Mouse (Mus musculus): ENCODE data around the gene Kif16b. TPM values are rescaled to one million over a fixed set of nuclear protein-coding genes. Genes with fewer than 3 reads are reported as not detected.

Gene Kif16b
- 10.3 and 12.8 TPM in 2 replicates for polyA plus RNA-seq (2012; rRNA removed; ENCODE audit: low replicate concordance)

DNA sequence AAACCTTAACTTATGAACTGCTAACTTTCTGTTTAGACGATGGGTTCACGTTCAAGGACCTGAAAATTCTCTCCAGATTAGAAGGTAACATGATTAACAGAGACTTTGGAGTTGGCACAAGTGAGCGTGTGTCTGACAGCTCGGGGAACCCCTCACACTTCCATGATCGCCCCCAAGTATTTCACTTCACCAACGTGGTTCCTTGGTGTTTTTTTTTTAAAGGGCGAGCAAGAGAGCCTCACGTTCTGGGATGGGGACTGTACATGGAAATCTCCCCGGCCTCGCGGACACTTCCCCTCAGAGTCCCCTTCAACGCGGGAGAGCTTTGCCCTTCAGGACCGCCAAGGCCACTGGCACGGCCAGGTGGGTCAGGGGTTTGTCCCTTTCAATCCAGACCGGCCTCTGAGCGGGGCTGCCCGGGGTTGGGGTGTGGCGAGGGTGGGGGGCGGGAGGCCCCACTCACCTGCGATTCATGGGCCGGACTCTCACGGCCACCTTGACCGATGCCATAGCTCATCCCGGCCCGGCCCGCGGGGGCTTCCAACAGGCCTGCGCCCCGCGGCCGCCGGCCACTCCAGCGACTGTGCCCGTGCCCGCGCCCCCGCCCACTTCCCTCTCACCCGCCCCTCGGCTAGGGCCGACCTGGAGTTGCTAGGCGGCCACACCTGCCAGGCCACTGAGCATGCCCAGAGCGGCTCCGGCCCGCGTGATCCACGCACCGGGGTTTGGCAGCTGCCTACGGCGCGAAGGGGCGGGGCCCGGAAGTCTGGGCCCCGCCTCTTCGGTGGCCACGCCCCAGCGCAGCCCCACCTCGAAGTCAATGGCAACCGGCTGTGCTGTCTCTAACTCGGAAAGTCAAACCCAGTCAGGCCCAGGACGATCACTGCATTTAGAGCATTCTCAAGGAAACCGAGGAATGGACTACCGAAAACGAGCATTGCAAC lies at the start of gene Kif16b:
TSS of gene Kif16b (minus strand) at position 670 of the 944 bp plus-strand sequence.

Other genes starting within 250 kb of the Kif16b start
- 4.2 and 6.3 TPM in 2 replicates for gene Snrpb2, start 161.5 kb upstream of the Kif16b start, polyA plus RNA-seq (2012; rRNA removed; ENCODE audit: low replicate concordance)
- 0.13 TPM in 1 of 2 replicates, not detected in the other for gene Otor, start 176.9 kb upstream of the Kif16b start, polyA plus RNA-seq (2012; rRNA removed; ENCODE audit: low replicate concordance)